Mouse (Mus musculus): ENCODE results near the gene Hoxa4.

DNA sequence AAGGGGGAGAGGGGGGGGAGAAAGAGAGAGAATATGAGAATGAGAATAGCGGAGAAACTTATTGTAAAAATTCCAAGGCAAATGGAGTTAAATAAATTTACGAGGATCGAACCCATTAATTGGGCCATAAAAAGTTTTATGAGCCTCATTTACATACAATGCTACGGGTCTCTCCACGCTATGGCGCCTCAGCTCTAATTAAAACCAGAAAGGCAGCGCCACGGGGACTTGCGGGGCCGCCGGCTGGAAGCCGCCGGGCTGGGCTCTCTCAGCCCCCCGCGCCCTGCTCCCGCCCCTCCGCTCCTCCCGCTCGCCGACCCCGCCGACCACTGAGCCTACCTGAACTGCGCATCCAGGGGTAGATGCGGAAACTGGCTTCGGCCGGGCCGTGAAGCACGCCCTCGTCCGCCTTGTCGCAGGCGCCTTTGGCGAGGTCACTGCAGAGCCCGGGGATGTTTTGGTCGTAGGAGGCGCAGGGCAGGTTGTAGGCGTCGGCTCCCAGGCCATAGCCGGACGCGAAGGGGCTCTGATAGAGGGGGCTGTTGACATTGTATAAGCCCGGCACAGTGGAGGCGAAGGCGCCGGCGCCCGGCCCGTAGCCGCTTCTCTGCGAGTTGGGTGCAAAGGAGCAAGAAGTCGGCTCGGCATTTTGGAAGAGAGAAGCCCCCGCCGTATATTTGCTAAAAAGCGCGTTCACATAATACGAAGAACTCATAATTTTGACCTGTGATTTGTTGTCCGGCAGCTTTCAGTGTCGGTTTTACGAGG, 25.3 kb upstream of the Hoxa4 start:
- TF ChIP-seq TAL1 (conservative IDR thresholded peaks at IDR 0.05; ENCODE audit: low read depth, low read length), result no peak
- no peak for TF ChIP-seq CTCF (IDR thresholded peaks at IDR 0.05; ENCODE audit: low read depth, low read length)
- TF ChIP-seq POLR2AphosphoS5 (IDR thresholded peaks at IDR 0.05; ENCODE audit: insufficient replicate concordance, low read depth, low read length), result no peak
- no peak for TF ChIP-seq GATA2 (IDR thresholded peaks at IDR 0.05; ENCODE audit: borderline replicate concordance, low read depth, low read length)

All from G1E (cell line).